Mouse (Mus musculus) activated CD4-positive, CD25-positive, alpha-beta regulatory T cell, adult 4 months (primary cell): ENCODE results near the gene Arhgap31. TPM values are rescaled to one million over a fixed set of nuclear protein-coding genes. Genes with fewer than 3 reads are reported as not detected.
A peak's percentile ranks its signal among the peaks of the same experiment; 100 is the strongest.

Experiments
- ATAC-seq: one replicate; pipeline ENCODE4 v1.8.0; 2017
- polyA plus RNA-seq, 2 experiments: library from polyadenylated mRNA; unstranded; fragments of 100-300 nt; shearing (Covaris generic); gene quantifications; one replicate each; pipeline ENCODE4 v1.2.1; 2017

Gene Arhgap31
- polyA plus RNA-seq, 2 experiments from 2014 or later, result 19.6 to 19.9 TPM

GRCm38 (mm10) chr16:38596099-38596498, 117.0 kb downstream of the Arhgap31 start:
- ATAC-seq, result no peak

- ATAC-seq, result no peak
Measured at GRCm38 (mm10) chr16:38594435-38594834, 118.6 kb downstream of the Arhgap31 start.

DNA sequence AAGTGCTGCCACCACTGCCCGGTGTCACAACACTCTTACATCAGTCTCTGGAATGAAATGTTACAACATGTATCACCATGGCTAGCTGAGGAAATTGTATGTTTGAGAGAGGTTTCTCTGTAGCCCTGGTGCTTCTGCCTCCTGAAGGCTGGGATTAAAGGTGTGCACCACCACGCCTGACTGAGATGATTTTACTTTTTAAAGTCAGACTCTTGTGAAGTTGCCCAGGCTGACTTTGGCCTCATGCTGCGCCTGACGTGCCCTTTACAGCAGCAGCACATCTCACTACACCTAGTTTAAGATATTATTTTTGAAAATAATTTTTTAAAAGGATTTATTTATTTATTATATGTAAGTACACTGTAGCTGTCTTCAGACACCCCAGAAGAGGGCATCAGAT, 120.1 kb downstream of the Arhgap31 start:
- no peak for ATAC-seq

DNA sequence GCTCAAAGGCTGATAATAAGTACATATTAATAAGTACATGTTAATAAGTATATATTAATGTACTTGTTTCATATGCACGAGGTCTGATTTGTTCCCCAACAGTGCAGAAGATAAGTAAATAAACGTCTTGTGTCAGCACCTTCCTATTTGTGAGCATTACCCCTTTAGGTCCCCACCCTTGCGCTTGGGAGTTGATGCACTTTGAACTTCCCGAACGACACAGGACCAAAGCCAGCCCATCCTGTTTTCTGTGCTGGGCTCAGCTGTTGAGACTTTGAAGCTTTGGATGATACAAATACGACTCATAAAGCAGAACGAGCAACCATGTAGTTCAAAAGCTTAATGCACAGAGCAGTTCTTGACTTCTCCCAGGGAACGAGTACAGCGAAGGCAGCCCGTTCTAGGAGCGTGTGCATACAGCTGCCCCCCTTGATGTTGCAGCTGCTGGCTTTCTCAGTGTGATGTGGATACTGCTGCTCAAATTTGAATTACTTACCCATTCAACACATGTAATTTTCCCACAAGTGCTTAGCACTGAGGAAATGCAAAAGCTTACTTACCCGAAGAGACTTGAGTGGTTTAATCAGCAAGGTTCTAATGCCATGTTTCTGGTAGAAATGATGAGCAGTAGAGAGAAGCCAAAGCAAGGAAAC, 120.9 kb downstream of the Arhgap31 start:
- no peak for ATAC-seq

GRCm38 (mm10) chr16:38591506-38591905, 121.6 kb downstream of the Arhgap31 start:
- no peak for ATAC-seq

DNA sequence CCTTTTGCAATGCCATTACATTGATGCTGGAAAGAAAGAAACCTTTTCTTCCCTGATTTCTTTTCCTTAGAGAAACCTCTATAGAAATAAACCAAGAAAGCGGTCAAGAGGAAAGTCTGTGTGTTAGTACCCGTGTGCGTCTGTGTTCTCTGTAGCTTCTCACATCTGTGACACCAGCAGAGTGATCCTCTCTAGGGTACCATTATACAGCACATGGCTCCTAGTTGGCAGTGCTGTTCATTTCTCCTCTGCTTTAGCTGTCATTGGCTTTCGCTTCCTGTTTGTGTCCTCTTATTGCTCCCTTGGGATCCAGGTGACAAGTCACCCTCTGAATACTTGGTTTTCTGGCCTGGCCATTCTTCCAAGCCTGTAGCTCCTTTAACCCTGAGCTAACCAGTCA, 125.5 kb downstream of the Arhgap31 start:
- no peak for ATAC-seq

DNA sequence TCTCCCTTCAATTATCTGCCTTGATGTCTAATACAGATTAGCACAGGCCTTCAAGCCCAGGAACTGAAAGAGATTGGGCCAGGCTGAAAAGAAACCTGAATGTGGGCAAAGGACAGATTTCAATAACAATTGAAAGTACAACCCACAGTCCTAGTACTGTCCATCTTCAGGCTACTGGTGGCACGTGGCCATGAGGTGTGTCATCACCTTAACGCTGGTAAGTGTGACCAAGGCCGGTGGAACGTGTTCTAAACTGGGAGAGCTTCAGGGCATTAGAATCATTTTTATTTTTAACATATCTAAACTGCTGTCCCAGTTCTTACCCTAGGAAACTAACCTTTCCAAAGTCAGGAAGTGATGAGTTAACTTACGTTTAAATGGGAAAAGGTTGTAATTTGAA, 125.9 kb downstream of the Arhgap31 start:
- ATAC-seq, result no peak

GRCm38 (mm10) chr16:38585186-38585585, 127.9 kb downstream of the Arhgap31 start:
- no peak for ATAC-seq

GRCm38 (mm10) chr16:38584761-38585160, 128.3 kb downstream of the Arhgap31 start:
- no peak for ATAC-seq

DNA sequence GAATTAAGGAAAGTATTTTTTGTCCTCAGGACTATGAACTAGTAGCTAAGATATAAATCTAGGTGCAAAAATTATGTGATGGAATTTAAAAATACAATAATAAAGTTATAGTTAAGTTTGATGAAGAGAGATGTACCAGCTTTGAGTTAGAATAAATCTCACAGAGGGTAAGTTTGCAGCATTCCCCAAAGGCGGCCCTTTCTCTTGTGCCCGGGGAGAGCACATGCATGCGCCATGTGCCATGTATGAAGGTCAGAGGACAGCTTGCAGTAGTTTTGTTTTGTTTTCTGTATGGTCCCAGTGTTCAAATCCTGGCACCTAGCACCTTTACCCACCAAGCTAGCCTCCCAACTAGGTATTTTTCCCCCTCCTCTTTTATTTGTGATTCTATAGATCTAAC, 141.6 kb downstream of the Arhgap31 start:
- ATAC-seq, result no peak

- no peak for ATAC-seq
Measured at GRCm38 (mm10) chr16:38568192-38568591, 144.9 kb downstream of the Arhgap31 start.

GRCm38 (mm10) chr16:38563516-38563915, 149.6 kb downstream of the Arhgap31 start:
- no peak for ATAC-seq

DNA sequence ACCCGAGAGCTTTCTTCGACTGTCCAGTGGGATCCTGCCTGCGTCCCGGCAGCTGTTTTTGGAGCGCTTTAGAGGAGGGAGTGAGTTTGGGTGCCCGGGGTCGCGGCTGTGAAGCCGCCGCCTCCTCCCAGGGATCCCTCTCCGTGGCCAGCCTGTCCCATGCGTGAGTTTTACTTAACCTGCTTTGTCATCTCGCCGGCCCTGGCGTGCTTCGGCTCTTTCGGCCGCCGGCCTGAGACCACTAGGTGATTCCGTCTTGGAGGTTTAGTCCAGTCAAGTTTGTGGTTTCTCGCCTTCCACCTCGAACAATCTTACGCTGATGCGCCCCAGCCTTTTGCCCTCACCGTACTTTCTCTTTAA, 150.1 kb downstream of the Arhgap31 start:
- ATAC-seq, result peak; percentile 35

DNA sequence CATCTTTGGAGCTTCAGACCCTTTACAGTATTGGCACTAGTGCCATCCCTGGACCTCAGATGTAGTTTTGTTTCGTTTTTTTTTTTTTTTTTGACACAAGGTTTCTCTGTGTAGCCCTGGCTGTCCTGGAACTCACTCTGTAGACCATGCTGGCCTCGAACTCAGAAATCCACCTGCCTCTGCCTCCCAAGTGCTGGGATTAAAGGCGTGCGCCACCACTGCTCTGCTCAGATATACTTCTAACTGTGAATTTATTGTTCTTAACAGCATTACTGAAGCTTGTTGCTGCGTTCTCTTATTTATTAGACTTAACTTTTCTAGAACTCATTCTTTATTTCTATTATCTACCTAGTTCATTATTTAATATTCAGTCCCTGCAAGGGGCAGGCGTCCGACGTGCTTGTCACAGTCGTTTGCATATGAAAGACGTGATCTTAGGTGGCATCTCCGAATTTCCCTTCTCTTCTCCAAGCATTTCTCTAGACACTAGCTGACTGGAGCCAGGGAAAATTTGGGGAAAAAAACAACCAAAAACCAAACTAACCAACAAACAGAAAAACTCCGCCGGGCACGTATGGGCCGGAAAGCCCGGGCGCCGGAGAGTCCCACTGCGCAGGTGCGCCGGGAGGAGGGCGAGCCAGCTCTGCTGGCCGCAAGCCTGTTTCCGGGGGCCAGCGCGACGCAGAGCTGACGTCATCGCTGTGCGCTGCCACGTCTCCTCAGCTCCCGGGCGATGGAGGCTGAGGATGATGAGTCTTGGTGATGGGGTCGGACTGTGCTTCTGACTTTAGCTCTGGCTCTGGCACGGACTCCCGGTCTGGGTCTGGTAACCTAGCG, 150.7 kb downstream of the Arhgap31 start:
- ATAC-seq, result peak; percentile 96

DNA sequence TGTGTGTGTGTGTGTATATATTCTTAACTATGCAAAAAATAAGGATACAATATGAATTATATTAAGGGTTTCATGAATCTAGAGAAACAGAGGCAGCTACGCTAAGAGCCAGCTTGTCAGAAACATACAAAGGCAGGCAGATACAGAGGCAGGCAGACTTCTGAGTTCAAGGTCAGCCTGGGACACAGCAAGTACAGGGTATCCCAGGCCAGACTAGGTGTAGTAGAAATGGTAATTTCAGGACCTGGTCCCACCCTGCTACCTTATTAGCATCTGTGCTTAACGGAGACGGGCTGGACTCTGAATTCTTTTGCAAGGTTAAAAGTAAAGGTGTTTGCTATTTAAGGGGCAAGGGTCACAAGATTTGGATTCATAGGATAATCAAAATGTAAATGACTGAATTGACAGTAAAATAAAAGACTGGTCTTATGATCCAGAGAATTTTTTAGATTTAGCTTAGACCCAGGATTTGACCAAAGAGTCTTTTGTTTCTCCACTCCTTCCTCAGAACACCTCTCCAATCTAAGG, 154.8 kb downstream of the Arhgap31 start, which contains the start of gene Tmem39a:
TSS of gene Tmem39a (plus strand) at position 478 of the 528 bp plus-strand sequence.
- ATAC-seq, result no peak

DNA sequence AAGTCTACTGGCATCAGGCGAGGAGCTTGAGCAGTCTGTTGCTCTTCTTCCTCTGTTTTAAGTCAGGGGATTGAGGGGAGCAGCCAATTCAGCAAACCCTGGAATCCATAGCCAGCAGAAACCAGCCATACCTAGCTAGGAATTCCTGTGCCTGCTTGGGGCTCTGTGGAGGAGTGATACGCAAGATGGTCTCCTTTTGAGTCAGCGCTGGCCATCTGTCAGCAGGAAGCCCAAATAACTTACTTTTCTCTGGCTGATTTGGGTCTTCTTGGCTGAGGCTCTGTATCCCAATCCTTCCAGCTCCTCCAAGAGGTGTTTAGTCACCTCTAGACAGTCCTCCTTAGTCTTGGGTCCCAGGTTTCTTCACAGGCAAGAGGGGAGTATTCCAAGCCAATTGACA, 157.1 kb downstream of the Arhgap31 start:
- no peak for ATAC-seq

GRCm38 (mm10) chr16:38549479-38550396, 163.3 kb downstream of the Arhgap31 start, which contains the start of gene Poglut1:
Gene Poglut1, minus strand, starts transcription at chr16:38550258.
- peak; percentile 96 for ATAC-seq

Other genes with a start within 250 kb of the Arhgap31 start
- 10 to 100 TPM; 11.4 to 15.4 TPM for gene Timmdc1, start 190.6 kb downstream of the Arhgap31 start, polyA plus RNA-seq
- gene Poglut1, start 163.0 kb downstream of the Arhgap31 start, polyA plus RNA-seq, result 10 to 100 TPM; 32.4 to 38.7 TPM
- 10 to 100 TPM; 33.5 to 37.3 TPM for gene Tmem39a, start 154.6 kb downstream of the Arhgap31 start, polyA plus RNA-seq
- gene B4galt4, start 29.0 kb upstream of the Arhgap31 start, polyA plus RNA-seq, result 10 to 100 TPM; 11.7 to 11.9 TPM
- gene Upk1b, start 87.1 kb upstream of the Arhgap31 start, polyA plus RNA-seq, result not detected
- gene 4930435E12Rik, start 115.5 kb upstream of the Arhgap31 start, polyA plus RNA-seq, result not detected
- gene Igsf11, start 179.4 kb upstream of the Arhgap31 start, polyA plus RNA-seq, result under 1 TPM in 1 of 2 experiments, not detected in 1; 0.28 TPM